Mouse (Mus musculus) bone marrow, adult 2 months (tissue): ENCODE data around the gene Mrps35.

Source experiments
- CTCF ChIP-seq: fragments of 200-500 bp; IDR thresholded peaks from 2 replicates; pipeline ENCODE4 v1.5.1; 2011; ENCODE audit warnings: low read length, control low read depth; ENCODE audit not compliant: control insufficient read depth, insufficient read depth
- POLR2A ChIP-seq: fragments of 200-500 bp; IDR thresholded peaks from 2 replicates; pipeline ENCODE4 v1.6.1; 2011; ENCODE audit warnings: low read depth, mild to moderate bottlenecking, control low read depth, low read length, borderline replicate concordance; ENCODE audit not compliant: control insufficient read depth

DNA sequence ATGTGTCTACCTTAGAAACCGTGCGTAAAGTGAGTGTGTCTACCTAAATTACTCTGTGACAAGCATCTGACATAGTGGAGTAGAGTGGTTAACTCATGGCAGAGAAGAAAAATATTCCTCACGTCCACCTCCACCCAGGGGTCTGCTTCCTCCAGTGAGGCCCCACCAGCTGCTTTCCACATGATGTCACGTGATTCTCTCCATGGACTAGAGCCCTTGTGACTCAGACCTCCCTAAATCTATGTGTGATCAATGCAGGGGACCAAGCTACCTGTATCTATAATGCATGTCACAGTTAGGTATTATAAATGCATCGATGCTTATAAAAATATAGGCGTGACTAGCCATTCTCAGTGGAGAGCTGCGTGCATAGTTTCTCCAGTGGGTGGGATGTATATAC, 52.2 kb downstream of the Mrps35 start:
- TF ChIP-seq CTCF, result no peak
- no peak for TF ChIP-seq POLR2A
